Mouse (Mus musculus) stomach, postnatal 0 days (tissue): Measurements from ENCODE around the gene Mios. TPM values are rescaled to one million over a fixed set of nuclear protein-coding genes. Genes with fewer than 3 reads are reported as not detected.

ENCODE experiments used
- ATAC-seq: fragments of 200-750 bp; cut with Nextera tagmentation; 2 replicates; pipeline ENCODE4 v1.8.0; 2017; ENCODE audit not compliant: low FRiP score, low TSS enrichment
- DNase-seq: peaks from one replicate; pipeline ENCODE4 v3.0.0-alpha.2; 2016; ENCODE audit warnings: low spot score
- H3K27ac ChIP-seq: fragments of 300-500 bp; sonication (generic); replicated peaks from 2 replicates; pipeline ENCODE4 v1.5.1; 2014; ENCODE audit warnings: mild to moderate bottlenecking, control low read depth
- H3K27me3 ChIP-seq: fragments of 300-500 bp; sonication (generic); 2 replicates; pipeline ENCODE4 v1.6.1; 2014; ENCODE audit warnings: low read length; ENCODE audit not compliant: control insufficient read depth, insufficient read depth
- H3K36me3 ChIP-seq: fragments of 300-500 bp; sonication (generic); 2 replicates; pipeline ENCODE4 v1.6.1; 2014; ENCODE audit warnings: low read length, mixed read lengths; ENCODE audit not compliant: control insufficient read depth, insufficient read depth
- H3K4me1 ChIP-seq: fragments of 300-500 bp; sonication (generic); replicated peaks from 2 replicates; pipeline ENCODE4 v1.6.1; 2014; ENCODE audit warnings: antibody characterized with exemption; ENCODE audit not compliant: control insufficient read depth, insufficient read depth
- H3K4me2 ChIP-seq: fragments of 300-500 bp; sonication (generic); replicated peaks from 2 replicates; pipeline ENCODE4 v1.6.1; 2014; ENCODE audit warnings: low read depth, mild to moderate bottlenecking, control low read depth, moderate library complexity
- H3K4me3 ChIP-seq: fragments of 300-500 bp; sonication (generic); 2 replicates; pipeline ENCODE4 v1.5.1; 2014; ENCODE audit warnings: low read depth, low read length, control low read depth
- H3K9ac ChIP-seq: fragments of 300-500 bp; sonication (generic); 2 replicates; pipeline ENCODE4 v1.6.1; 2014; ENCODE audit warnings: mild to moderate bottlenecking, low read length, control low read depth, mixed read lengths
- H3K9me3 ChIP-seq: fragments of 300-500 bp; sonication (generic); 2 replicates; pipeline ENCODE4 v1.6.1; 2016; ENCODE audit warnings: low read length; ENCODE audit not compliant: control insufficient read depth
- CTCF ChIP-seq: IDR thresholded peaks from 2 replicates; pipeline ENCODE4 v1.5.1; 2016; ENCODE audit warnings: antibody characterized with exemption, low read depth, mild to moderate bottlenecking, moderate library complexity
- EP300 ChIP-seq: optimal IDR thresholded peaks from 2 replicates; pipeline ENCODE3; 2016; ENCODE audit warnings: antibody characterized with exemption
- WGBS: fragments of 180-500 bp; shearing (Covaris S2); extraction: QIAGEN DNeasy Blood & Tissue Kit; methylation state at CpG from one replicate; pipeline ENCODE4 v1.1.7; 2014; 5-methylcytosine and 5-hydroxymethylcytosine counted together
- polyA plus RNA-seq: library from polyadenylated mRNA; unstranded; fragments of >200 nt; fragmentation: Nextera tagmentation; extraction: Ambion mirVana; gene quantifications from 2 replicates; pipeline ENCODE4 v1.2.1, GENCODE M21; 2015

The Mios gene
- polyA plus RNA-seq, 1 experiment from 2014 or later = 11.9 TPM

DNA sequence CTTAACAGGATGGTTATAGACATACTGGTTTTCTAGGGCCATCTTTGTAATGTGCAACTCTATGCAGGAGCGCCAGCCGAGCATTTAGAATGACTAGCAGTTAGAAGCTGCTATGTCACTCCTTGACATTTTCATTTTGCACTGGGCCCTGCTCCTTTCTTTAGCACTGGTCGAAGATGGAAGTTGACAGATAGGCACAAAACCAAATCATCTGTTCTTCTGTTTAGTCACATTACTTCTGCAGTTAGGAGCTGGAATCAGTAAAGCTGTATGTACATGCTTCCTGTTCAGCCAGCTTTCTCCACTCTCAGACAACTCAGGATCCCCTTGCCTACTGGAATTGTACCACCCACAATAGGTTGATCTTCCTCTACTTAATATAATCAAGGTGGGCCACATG lies 1.6 kb downstream of the Mios start:
- H3K4me2 ChIP-seq = no peak overlapping the region
- 93% methylated on average over 3 of the region's 3 CpGs for WGBS
- H3K9ac ChIP-seq = no peak overlapping the region
- H3K27me3 ChIP-seq = no peaks in the 10 kb centered on the region
- no peak for TF ChIP-seq CTCF
- TF ChIP-seq EP300 = no peak
- H3K4me3 ChIP-seq = no peak overlapping the region
- DNase-seq (no peak), ATAC-seq (no peak)
- no peak overlapping the region for H3K27ac ChIP-seq
- no peaks in the 10 kb centered on the region for H3K36me3 ChIP-seq
- H3K4me1 ChIP-seq = no peaks in the 10 kb centered on the region
- H3K9me3 ChIP-seq = no peaks in the 10 kb centered on the region

GRCm38 (mm10) chr6:8227035-8227434 lies 18.0 kb downstream of the Mios start:
- TF ChIP-seq CTCF (no peak), EP300 (no peak)
- peaks cover 3% of the 10 kb centered on the region for H3K36me3 ChIP-seq
- H3K4me2 ChIP-seq = no peak overlapping the region
- DNase-seq (no peak), ATAC-seq (no peak)
- H3K9ac ChIP-seq = no peak overlapping the region
- no peaks in the 10 kb centered on the region for H3K9me3 ChIP-seq
- no peaks in the 10 kb centered on the region for H3K4me1 ChIP-seq
- no peak overlapping the region for H3K27ac ChIP-seq
- WGBS = 78% methylated on average over 3 of the region's 3 CpGs
- no peaks in the 10 kb centered on the region for H3K27me3 ChIP-seq
- H3K4me3 ChIP-seq = no peak overlapping the region

DNA sequence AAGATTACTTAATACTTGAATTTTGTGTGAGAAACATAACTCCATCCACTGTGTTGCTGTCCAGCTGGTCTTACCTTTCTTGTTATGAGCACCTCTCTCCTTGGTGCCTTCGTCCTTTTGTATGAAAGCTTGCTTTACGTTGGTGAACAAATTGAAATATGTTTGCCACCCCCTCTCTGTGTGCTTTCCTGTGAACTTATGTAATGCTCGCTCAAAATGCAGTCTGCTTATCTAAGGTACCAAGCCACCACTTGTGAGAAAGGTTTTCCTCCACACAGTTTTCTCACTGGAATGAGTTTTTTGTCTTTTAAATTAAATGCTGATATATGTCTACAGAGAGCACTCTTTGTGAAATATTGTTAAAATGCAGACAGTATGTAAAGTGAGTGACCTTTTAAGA lies 19.6 kb downstream of the Mios start:
- no peak overlapping the region for H3K9ac ChIP-seq
- no peaks in the 10 kb centered on the region for H3K27me3 ChIP-seq
- H3K9me3 ChIP-seq = no peaks in the 10 kb centered on the region
- DNase-seq (no peak), ATAC-seq (no peak)
- TF ChIP-seq CTCF (no peak), EP300 (no peak)
- no peak overlapping the region for H3K4me3 ChIP-seq
- peaks cover 5% of the 10 kb centered on the region for H3K36me3 ChIP-seq
- H3K4me2 ChIP-seq = no peak overlapping the region
- no peak overlapping the region for H3K27ac ChIP-seq
- H3K4me1 ChIP-seq = no peaks in the 10 kb centered on the region
- 82% methylated on average over 3 of the region's 3 CpGs for WGBS

- Histone ChIP-seq H3K36me3 (no peaks in the 10 kb centered on the region), H3K4me2 (peak overlapping the region; percentile 65), H3K4me3 (peak overlapping the region; percentile 94), H3K27ac (peak overlapping the region; percentile 67), H3K27me3 (no peaks in the 10 kb centered on the region), H3K9me3 (no peaks in the 10 kb centered on the region), H3K4me1 (no peaks in the 10 kb centered on the region), H3K9ac (peak overlapping the region; percentile 75)
- ATAC-seq (no peak), DNase-seq (no peak)
- TF ChIP-seq EP300 (no peak), CTCF (no peak)
- 8% methylated on average over 6 of the region's 6 CpGs for WGBS
Observed at GRCm38 (mm10) chr6:8258316-8258715, 49.3 kb downstream of the Mios start.

DNA sequence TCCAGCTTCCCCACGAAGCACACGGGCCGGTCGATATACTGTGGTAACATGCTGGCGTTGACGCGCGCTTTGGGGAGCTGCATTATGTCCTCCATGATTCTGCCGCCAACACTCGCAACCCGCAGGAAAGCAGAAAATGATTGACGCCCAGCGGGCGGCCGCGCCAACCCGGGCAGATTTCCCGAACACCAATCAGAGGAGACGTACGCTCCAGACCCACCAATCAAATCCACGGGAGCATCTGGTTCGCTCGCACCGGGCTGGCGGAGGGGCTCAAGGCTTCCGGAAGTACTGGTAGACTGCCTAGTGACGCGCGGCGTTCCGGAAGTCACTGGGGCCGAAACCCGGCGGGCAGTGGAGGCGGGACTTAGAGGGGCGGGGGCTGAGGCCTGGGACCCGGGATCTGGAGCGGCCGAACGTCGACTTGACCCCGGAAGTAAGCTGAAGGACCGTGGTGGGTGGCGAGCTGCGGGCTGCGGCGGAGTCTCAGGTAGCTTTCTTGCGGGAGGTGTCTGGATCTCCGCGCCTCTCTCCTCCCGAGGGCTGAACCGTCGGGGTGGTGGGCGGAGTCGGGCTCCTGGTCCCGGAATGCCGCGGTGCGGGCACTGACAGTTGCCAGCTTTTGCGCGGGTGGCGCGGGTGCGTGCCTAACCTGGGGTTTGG lies 50.1 kb downstream of the Mios start, which contains the start of the genes Rpa3, Umad1 and Gm45062:
Gene Rpa3 (minus strand): TSS at position 170 of the 663 bp plus-strand sequence.
Gene Umad1 (plus strand): TSS at position 285 of the 663 bp plus-strand sequence.
Gene Gm45062 (plus strand): TSS at position 447 of the 663 bp plus-strand sequence.
- DNase-seq = peak; percentile 97
- Histone ChIP-seq H3K4me1 (no peaks in the 10 kb centered on the region), H3K4me3 (peak within 1 kb of the TSS; percentile 94), H3K36me3 (no peaks in the 10 kb centered on the region), H3K9ac (peak within 1 kb of the TSS; percentile 75), H3K9me3 (no peaks in the 10 kb centered on the region), H3K27ac (peak within 1 kb of the TSS; percentile 83), H3K27me3 (no peaks in the 10 kb centered on the region), H3K4me2 (peak within 1 kb of the TSS; percentile 90)
- WGBS = under 1% methylated on average over 59 of the region's 64 CpGs
- TF ChIP-seq EP300 (no peak), CTCF (no peak)
- ATAC-seq = peak; percentile 100

DNA sequence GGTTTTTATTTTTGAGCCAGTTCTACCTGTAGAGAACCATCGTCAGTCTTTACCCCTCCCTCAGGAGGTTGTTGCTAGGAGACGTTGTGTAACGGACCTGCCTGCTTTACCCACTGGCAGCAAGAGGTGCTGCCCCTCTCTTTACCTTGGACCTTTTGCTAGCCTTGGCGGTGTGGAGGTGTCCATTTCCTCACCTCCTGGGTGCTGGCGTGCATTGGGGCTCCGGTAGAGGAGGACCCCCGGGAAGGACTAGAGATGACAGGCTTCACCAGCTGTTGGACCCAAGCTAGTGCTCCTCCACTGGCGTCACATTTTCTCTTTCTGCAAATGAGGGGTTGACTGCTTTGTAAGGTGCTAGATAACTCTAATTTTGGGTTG lies 50.6 kb downstream of the Mios start:
- TF ChIP-seq EP300 (no peak), CTCF (no peak)
- Histone ChIP-seq H3K36me3 (no peaks in the 10 kb centered on the region), H3K27me3 (no peaks in the 10 kb centered on the region), H3K4me3 (peak overlapping the region; percentile 94), H3K4me1 (no peaks in the 10 kb centered on the region), H3K9me3 (no peaks in the 10 kb centered on the region), H3K4me2 (peak overlapping the region; percentile 90), H3K27ac (peak overlapping the region; percentile 83), H3K9ac (peak overlapping the region; percentile 72)
- no peak; the same call in 1 of the 2 replicates for ATAC-seq
- 0% methylated on average over 8 of the region's 8 CpGs for WGBS
- no peak for DNase-seq
